Mouse (Mus musculus): Measurements from ENCODE around the gene Xylb.

DNA sequence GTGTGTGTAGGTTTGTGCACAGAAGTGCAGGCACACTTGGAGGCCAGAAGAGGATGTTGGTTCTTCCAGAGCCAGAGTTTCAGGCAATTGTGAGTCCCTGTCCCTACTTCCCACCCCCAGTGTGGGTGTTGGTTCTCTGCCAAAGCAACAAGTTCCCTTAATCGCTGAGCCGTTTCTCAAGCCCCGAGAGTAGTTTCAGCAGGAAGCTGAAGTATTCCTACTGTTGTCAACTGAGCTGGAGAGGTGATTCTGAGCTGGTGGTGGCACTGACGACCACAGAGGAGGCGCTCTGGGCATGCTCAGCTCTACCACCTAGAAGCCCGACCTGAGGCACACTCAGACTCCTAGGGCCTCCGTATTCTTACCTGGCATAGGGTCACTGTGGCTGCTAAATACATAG lies 8.1 kb downstream of the Xylb start, which contains the start of gene Slc22a14:
- TF ChIP-seq GATA1 (IDR thresholded peaks at IDR 0.05; ENCODE audit: low read length), result no peak
- TF ChIP-seq TAL1 (IDR thresholded peaks at IDR 0.05; ENCODE audit: low read length), result no peak
